8 mouse cellular contexts compared by ENCODE assay signal in genomic region chr4:155279926-155280767, GRCm38 (mm10). TPM values are rescaled to one million over a fixed set of nuclear protein-coding genes. Genes with fewer than 3 reads are reported as not detected.
A peak's percentile ranks its signal among the peaks of the same experiment; 100 is the strongest.
DNase-seq lines count a peak whose midpoint lies in the region; ATAC-seq lines count a peak whose summit lies in the region.

No protein-coding gene starts in this region.

- intact Hi-C loops in gastrocnemius, postnatal 36 days (cut with DNase I) = no loop called here

- H3K9ac ChIP-seq in hindbrain, embryonic 16.5 days (ENCODE audit: low read depth, low read length) = no peak overlapping the region
- H3K9ac ChIP-seq in hindbrain, embryonic 13.5 days = no peak overlapping the region

- no peak overlapping the region for H3K27ac ChIP-seq in hindbrain, embryonic 16.5 days (ENCODE audit: low read depth, low read length)
- no peak overlapping the region for H3K27ac ChIP-seq in hindbrain, embryonic 13.5 days

- WGBS in hindbrain, embryonic 16.5 days = 72% methylated on average over 16 of the region's 16 CpGs
- WGBS in hindbrain, embryonic 13.5 days = 77% methylated on average over 16 of the region's 16 CpGs

- ATAC-seq in hindbrain, embryonic 16.5 days = peak; percentile 35; the same call in 1 of the 2 replicates
- ATAC-seq in hindbrain, embryonic 13.5 days (ENCODE audit: low FRiP score) = no peak

- H3K27me3 ChIP-seq in hindbrain, embryonic 16.5 days (replicated peaks; ENCODE audit: control insufficient read depth, insufficient read depth, low read length) = no peaks in the 10 kb centered on the region
- no peaks in the 10 kb centered on the region for H3K27me3 ChIP-seq in hindbrain, embryonic 13.5 days

- peaks cover 8% of the 10 kb centered on the region for H3K4me1 ChIP-seq in hindbrain, embryonic 16.5 days (ENCODE audit: control insufficient read depth, insufficient read depth, low read depth, low read length)
- H3K4me1 ChIP-seq in hindbrain, embryonic 13.5 days (replicated peaks) = peaks cover 34% of the 10 kb centered on the region

- H3K4me3 ChIP-seq in hindbrain, embryonic 16.5 days (ENCODE audit: low read length) = no peak overlapping the region
- H3K4me3 ChIP-seq in hindbrain, embryonic 13.5 days = no peak overlapping the region

- DNase-seq in 416B (ENCODE audit: low read depth) = peak; percentile 97
- peak; percentile 39 for DNase-seq in adrenal gland, adult 8-10 months
- peak; percentile 77 for DNase-seq in kidney, adult 9 months
- DNase-seq in gastrocnemius, postnatal 36 days = no peak
- no peak for DNase-seq in thymus, adult 18-20 months
- DNase-seq in spleen, postnatal 14 days (ENCODE audit: low spot score in 2 of 2) = no peak

- H3K4me2 ChIP-seq in hindbrain, embryonic 16.5 days (ENCODE audit: low read length) = no peak overlapping the region
- H3K4me2 ChIP-seq in hindbrain, embryonic 13.5 days = no peak overlapping the region

- no peaks in the 10 kb centered on the region for H3K36me3 ChIP-seq in hindbrain, embryonic 16.5 days (ENCODE audit: control insufficient read depth, insufficient read depth, low read length)
- H3K36me3 ChIP-seq in hindbrain, embryonic 13.5 days = peaks cover 22% of the 10 kb centered on the region

- H3K9me3 ChIP-seq in hindbrain, embryonic 16.5 days (ENCODE audit: control insufficient read depth, low read length) = no peaks in the 10 kb centered on the region
- no peaks in the 10 kb centered on the region for H3K9me3 ChIP-seq in hindbrain, embryonic 13.5 days

RNA-seq across cellular contexts. Expression of gene Faap20, which starts 30.5 kb away (rescaled TPM):
- polyA plus RNA-seq in hindbrain, embryonic 16.5 days (2015; fragmentation: Nextera tagmentation; extraction: Ambion mirVana) = 72.1 and 72.5 TPM in 2 replicates
- polyA plus RNA-seq in hindbrain, embryonic 13.5 days (2015; fragmentation: Nextera tagmentation; extraction: Ambion mirVana) = 78.8 and 84.8 TPM in 2 replicates
- 10 to 100 TPM; 57.4 to 70.1 (median 60.8) TPM for total RNA-seq in adrenal gland, adult 8-10 months (2022)
- total RNA-seq in gastrocnemius, postnatal 36 days (2021) = 1 to 10 TPM; 3.1 to 4.7 TPM

RNA-seq across cellular contexts. Expression of gene Ski, which starts 57.8 kb away (rescaled TPM):
- 11.1 TPM in 2 replicates for polyA plus RNA-seq in hindbrain, embryonic 16.5 days (2015; fragmentation: Nextera tagmentation; extraction: Ambion mirVana)
- 10.3 and 10.4 TPM in 2 replicates for polyA plus RNA-seq in hindbrain, embryonic 13.5 days (2015; fragmentation: Nextera tagmentation; extraction: Ambion mirVana)
- 10 to 100 TPM; 64.1 to 85.4 (median 69.1) TPM for total RNA-seq in adrenal gland, adult 8-10 months (2022)
- 10 to 100 TPM; 28.7 to 30.2 TPM for total RNA-seq in gastrocnemius, postnatal 36 days (2021)

Comparison
In these comparisons a context has a peak if more than half of its experiments do, and no peak if none do; other contexts are left out.
1. DNase-seq: peak in 416B (single experiment), adrenal gland, adult 8-10 months (single experiment) and kidney, adult 9 months (single experiment); none in gastrocnemius, postnatal 36 days (0 of 2), thymus, adult 18-20 months (0 of 2) and spleen, postnatal 14 days (0 of 2).
2. RNA of gene Faap20, which starts 30.5 kb away (total RNA-seq): 57.4 to 70.1 TPM in adrenal gland, adult 8-10 months; 3.1 to 4.7 TPM in gastrocnemius, postnatal 36 days; every median in the first group is over 10 times any median in the second.